Comparison of ENCODE assay signal across 24 mouse cellular contexts in the genomic region with DNA sequence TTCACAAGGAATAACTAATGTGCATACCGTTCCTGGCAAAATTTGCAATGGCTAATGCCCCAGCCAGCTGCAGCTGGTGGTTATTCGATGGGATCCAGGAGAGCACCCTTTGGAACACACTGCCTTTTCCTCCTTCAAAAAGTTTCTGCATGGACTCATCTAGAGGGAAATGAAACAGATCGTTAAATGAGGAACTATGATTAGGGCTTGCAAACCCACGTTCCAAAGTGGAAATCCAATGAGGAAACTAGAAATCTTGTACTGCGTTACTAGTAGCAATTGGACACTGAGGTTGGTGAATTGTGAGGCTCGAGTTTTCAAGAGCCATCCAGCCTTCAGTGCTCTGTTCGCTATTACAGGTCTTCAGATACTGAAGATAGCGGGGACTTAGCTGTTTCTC.
A peak's percentile ranks its signal among the peaks of the same experiment; 100 is the strongest.
DNase-seq lines count a peak whose midpoint lies in the region; ATAC-seq lines count a peak whose summit lies in the region.
"Had no signal": no experiment of that assay in that cellular context is flagged by ENCODE, and none has a peak within 500 bp of the region (broad histone marks: within the 10 kb centered on the region; RNA-seq: fewer than 3 reads in every experiment).

No protein-coding gene starts in this region.

- ATAC-seq in heart, embryonic 11.5 days (replicated peaks; ENCODE audit: insufficient number of reproducible peaks, low FRiP score, low TSS enrichment), result no peak
- peak; percentile 65 for ATAC-seq in common myeloid progenitor, adult 5-6 weeks (replicated peaks; ENCODE audit: low read depth, poor library complexity, severe bottlenecking)
- ATAC-seq in megakaryocyte, adult 5-6 weeks (ENCODE audit: poor library complexity, severe bottlenecking), result peak; percentile 91
- ATAC-seq: CD4-positive, CD25-positive, alpha-beta regulatory T cell, adult 4 months; forebrain, embryonic 13.5 days; forebrain, embryonic 15.5 days; forebrain, postnatal 0 days had no signal

- H3K4me3 ChIP-seq in heart, embryonic 11.5 days (ENCODE audit: low read depth, low read length), result no peak overlapping the region
- H3K4me3 ChIP-seq: embryonic facial prominence, embryonic 10.5 days; embryonic facial prominence, embryonic 12.5 days; forebrain, embryonic 13.5 days; forebrain, embryonic 15.5 days had no signal

- H3K9ac ChIP-seq in heart, embryonic 11.5 days (ENCODE audit: low read depth, low read length), result no peak overlapping the region
- H3K9ac ChIP-seq: embryonic facial prominence, embryonic 12.5 days; forebrain, embryonic 13.5 days; forebrain, embryonic 15.5 days; forebrain, postnatal 0 days had no signal

- H3K9me3 ChIP-seq in heart, embryonic 11.5 days (replicated peaks; ENCODE audit: control insufficient read depth, low read length), result no peaks in the 10 kb centered on the region
- H3K9me3 ChIP-seq: embryonic facial prominence, embryonic 10.5 days; embryonic facial prominence, embryonic 12.5 days; forebrain, embryonic 13.5 days; forebrain, embryonic 15.5 days; G1E had no signal

- H3K27ac ChIP-seq in heart, embryonic 11.5 days (ENCODE audit: low read depth, low read length), result no peak overlapping the region
- H3K27ac ChIP-seq: embryonic facial prominence, embryonic 10.5 days; embryonic facial prominence, embryonic 12.5 days; forebrain, embryonic 13.5 days; forebrain, embryonic 15.5 days had no signal

- no peak overlapping the region for H3K4me2 ChIP-seq in heart, embryonic 11.5 days
- H3K4me2 ChIP-seq: embryonic facial prominence, embryonic 12.5 days; forebrain, embryonic 13.5 days; forebrain, embryonic 15.5 days had no signal

- H3K36me3 ChIP-seq in heart, embryonic 11.5 days (ENCODE audit: control insufficient read depth, insufficient read depth, low read length), result peaks cover 24% of the 10 kb centered on the region

- peak; percentile 2 for DNase-seq in heart, adult 8-10 months (ENCODE audit: low spot score)
- DNase-seq in MN1 (ENCODE audit: low spot score), result no peak
- DNase-seq in spleen, adult 12 weeks (ENCODE audit: low spot score), result no peak
- DNase-seq: adrenal gland, adult 2 months; adrenal gland, postnatal 10 days; adrenal gland, postnatal 25 days; B cell, adult 2 months; cerebellum, adult 11 months; cerebellum, adult 18-20 months; cerebellum, adult 8-10 months; cerebellum, adult 9-11 months; cerebellum, postnatal 14 days; cerebellum, postnatal 36 days; forebrain, postnatal 0 days had no signal

- H3K27me3 ChIP-seq in heart, embryonic 11.5 days (ENCODE audit: control insufficient read depth, insufficient read depth, low read length), result no peaks in the 10 kb centered on the region
- H3K27me3 ChIP-seq: CH12.LX; embryonic facial prominence, embryonic 12.5 days; forebrain, embryonic 13.5 days; forebrain, embryonic 15.5 days had no signal

- no peaks in the 10 kb centered on the region for H3K4me1 ChIP-seq in heart, embryonic 11.5 days (ENCODE audit: control insufficient read depth, insufficient read depth, low read length)
- H3K4me1 ChIP-seq: embryonic facial prominence, embryonic 10.5 days; embryonic facial prominence, embryonic 12.5 days; forebrain, embryonic 13.5 days; forebrain, embryonic 15.5 days had no signal

- 91% methylated on average over 8 of the region's 8 CpGs for WGBS in heart, embryonic 11.5 days (ENCODE audit: insufficient replicate concordance)
